9 mouse cellular contexts compared by ENCODE assay signal in genomic region chr5:27841701-27842295, GRCm38 (mm10). TPM values are rescaled to one million over a fixed set of nuclear protein-coding genes. Genes with fewer than 3 reads are reported as not detected.
DNase-seq lines count a peak whose midpoint lies in the region; ATAC-seq and TF ChIP-seq lines count a peak whose summit lies in the region.
"Had no signal": no experiment of that assay in that cellular context is flagged by ENCODE, and none has a peak within 500 bp of the region (broad histone marks: within the 10 kb centered on the region; RNA-seq: fewer than 3 reads in every experiment).

Gene Htr5a, plus strand, starts transcription at chr5:27842149.

- no peak within 1 kb of the TSS for H3K27ac ChIP-seq in lung, embryonic 14.5 days (ENCODE audit: low read depth)
- peak within 1 kb of the TSS; percentile 83 for H3K27ac ChIP-seq in cortical plate, adult 2 months (ENCODE audit: insufficient read depth, low read length)
- H3K27ac ChIP-seq in heart, embryonic 15.5 days: no peak within 1 kb of the TSS
- peak within 1 kb of the TSS; percentile 34; the same call in 1 of the 2 replicates for H3K27ac ChIP-seq in midbrain, embryonic 16.5 days (ENCODE audit: low read length)
- H3K27ac ChIP-seq: macrophage had no signal

- no peaks in the 10 kb centered on the region for H3K9me3 ChIP-seq in lung, embryonic 14.5 days (ENCODE audit: low read depth, low read length)
- H3K9me3 ChIP-seq in heart, embryonic 15.5 days (replicated peaks): no peaks in the 10 kb centered on the region
- no peaks in the 10 kb centered on the region for H3K9me3 ChIP-seq in midbrain, embryonic 16.5 days (replicated peaks; ENCODE audit: control insufficient read depth, low read length, poor library complexity, severe bottlenecking)

- H3K4me2 ChIP-seq in lung, embryonic 14.5 days: peak within 1 kb of the TSS; percentile 7; the same call in 1 of the 2 replicates
- peak within 1 kb of the TSS; percentile 23; the same call in 1 of the 2 replicates for H3K4me2 ChIP-seq in heart, embryonic 15.5 days
- H3K4me2 ChIP-seq in midbrain, embryonic 16.5 days (ENCODE audit: low read length): peak within 1 kb of the TSS; percentile 91

- ATAC-seq in lung, embryonic 14.5 days (ENCODE audit: insufficient read depth): peak; percentile 73; the same call in 1 of the 2 replicates
- 0 out of 2 replicates have a peak, but pooled peaks have one; percentile 39 for ATAC-seq in heart, embryonic 15.5 days (replicated peaks; ENCODE audit: insufficient number of reproducible peaks, insufficient read depth, low FRiP score, low read depth)
- peak; percentile 94 for ATAC-seq in midbrain, embryonic 16.5 days

- peak; percentile 77 for DNase-seq in lung, embryonic 14.5 days
- DNase-seq in lung, postnatal 36 days: no peak
- peak; percentile 32 to 48 for DNase-seq in layer of hippocampus, postnatal 10 days (ENCODE audit: low spot score in 2 of 2)
- DNase-seq in adipocyte (ENCODE audit: low spot score): no peak
- no peak for DNase-seq in thymus, postnatal 25 days

- no peaks in the 10 kb centered on the region for H3K4me1 ChIP-seq in lung, embryonic 14.5 days (ENCODE audit: insufficient read depth)
- H3K4me1 ChIP-seq in cortical plate, adult 2 months (ENCODE audit: control insufficient read depth, insufficient read depth, low read length): peaks cover 3% of the 10 kb centered on the region
- H3K4me1 ChIP-seq in heart, embryonic 15.5 days (replicated peaks): 0 out of 2 replicates have a peak, but pooled peaks cover 3% of the 10 kb centered on the region
- H3K4me1 ChIP-seq in midbrain, embryonic 16.5 days (ENCODE audit: control insufficient read depth, insufficient read depth, low read length): peaks cover 12% of the 10 kb centered on the region

- no peak within 1 kb of the TSS for H3K9ac ChIP-seq in lung, embryonic 14.5 days
- H3K9ac ChIP-seq in heart, embryonic 15.5 days: no peak within 1 kb of the TSS
- H3K9ac ChIP-seq in midbrain, embryonic 16.5 days (ENCODE audit: low read depth, low read length): peak within 1 kb of the TSS; percentile 72

- TF ChIP-seq CTCF in lung, embryonic 14.5 days (IDR thresholded peaks at IDR 0.05; ENCODE audit: low read depth): no peak
- TF ChIP-seq CTCF in cortical plate, adult 2 months (IDR thresholded peaks at IDR 0.05; ENCODE audit: extremely low read depth, insufficient read depth, low read length): no peak

- TF ChIP-seq POLR2A in cortical plate, adult 2 months (IDR thresholded peaks at IDR 0.05; ENCODE audit: extremely low read depth, insufficient read depth, low read length): peak; percentile 76; the same call in 1 of the 2 replicates

- peaks cover 24% of the 10 kb centered on the region for H3K27me3 ChIP-seq in lung, embryonic 14.5 days (ENCODE audit: insufficient read depth, low read length)
- H3K27me3 ChIP-seq in heart, embryonic 15.5 days: peaks cover 30% of the 10 kb centered on the region
- H3K27me3 ChIP-seq in midbrain, embryonic 16.5 days (ENCODE audit: control insufficient read depth, insufficient read depth, low read depth, low read length): no peaks in the 10 kb centered on the region

- H3K36me3 ChIP-seq in lung, embryonic 14.5 days (ENCODE audit: insufficient read depth): no peaks in the 10 kb centered on the region
- no peaks in the 10 kb centered on the region for H3K36me3 ChIP-seq in heart, embryonic 15.5 days
- H3K36me3 ChIP-seq in midbrain, embryonic 16.5 days (ENCODE audit: control insufficient read depth, insufficient read depth, low read length): no peaks in the 10 kb centered on the region

- H3K4me3 ChIP-seq in lung, embryonic 14.5 days (ENCODE audit: low read depth, low read length): no peak within 1 kb of the TSS
- H3K4me3 ChIP-seq in cortical plate, adult 2 months (ENCODE audit: insufficient read depth, low read length): peak within 1 kb of the TSS; percentile 88
- H3K4me3 ChIP-seq in heart, embryonic 15.5 days: no peak within 1 kb of the TSS
- H3K4me3 ChIP-seq in midbrain, embryonic 16.5 days (ENCODE audit: low read depth, low read length): peak within 1 kb of the TSS; percentile 57

- WGBS in lung, embryonic 14.5 days: 3% methylated on average over 25 of the region's 25 CpGs
- WGBS in heart, embryonic 15.5 days: 7% methylated on average over 25 of the region's 25 CpGs
- WGBS in midbrain, embryonic 16.5 days: 3% methylated on average over 25 of the region's 25 CpGs

RNA-seq across cellular contexts. Expression of gene Htr5a, which starts in this region (rescaled TPM):
- polyA plus RNA-seq in lung, embryonic 14.5 days (2014; fragmentation: Nextera tagmentation; extraction: Ambion mirVana): not detected in 2 replicates
- 8.7 and 9.9 TPM in 2 replicates for polyA plus RNA-seq in cortical plate, adult 2 months (2012; rRNA removed)
- not detected in 2 replicates for polyA plus RNA-seq in heart, embryonic 15.5 days (2015; fragmentation: Nextera tagmentation; extraction: Ambion mirVana)
- total RNA-seq in layer of hippocampus, postnatal 10 days (2021): 1 to 10 TPM; 7.3 to 7.8 TPM
- polyA plus RNA-seq in midbrain, embryonic 16.5 days (2015; fragmentation: Nextera tagmentation; extraction: Ambion mirVana): 2.0 and 2.4 TPM in 2 replicates
- polyA plus RNA-seq: macrophage had no signal

Comparison
In these comparisons a context has a peak if more than half of its experiments do, and no peak if none do; other contexts are left out.
1. Peak in DNase-seq, ATAC-seq and H3K4me2 ChIP-seq in lung, embryonic 14.5 days; RNA of the gene not detected or under 1 TPM.
2. Peak in ATAC-seq and H3K4me2 ChIP-seq in heart, embryonic 15.5 days; RNA of the gene not detected or under 1 TPM.
3. ATAC-seq: peak in every context shown above with its lines; median percentile 94 in midbrain, embryonic 16.5 days; 73 in lung, embryonic 14.5 days; 39 in heart, embryonic 15.5 days.
4. DNase-seq: peak in layer of hippocampus, postnatal 10 days (2 of 2); none in lung, postnatal 36 days (single experiment), adipocyte (single experiment) and thymus, postnatal 25 days (single experiment).
5. H3K27ac ChIP-seq: peak in cortical plate, adult 2 months (single experiment) and midbrain, embryonic 16.5 days (single experiment); none in lung, embryonic 14.5 days (single experiment) and heart, embryonic 15.5 days (single experiment).
6. H3K4me2 ChIP-seq: peak in every context shown above with its lines; median percentile 91 in midbrain, embryonic 16.5 days; 23 in heart, embryonic 15.5 days; 7 in lung, embryonic 14.5 days.
7. H3K4me3 ChIP-seq: peak in cortical plate, adult 2 months (single experiment) and midbrain, embryonic 16.5 days (single experiment); none in lung, embryonic 14.5 days (single experiment) and heart, embryonic 15.5 days (single experiment).